Mouse (Mus musculus) thymus, adult 2 months (tissue): ENCODE results near the gene Slco2a1.

ENCODE experiments used
- CTCF ChIP-seq: fragments of 200-500 bp; IDR thresholded peaks from 2 replicates; pipeline ENCODE4 v1.5.1; 2012; ENCODE audit warnings: mild to moderate bottlenecking, control low read depth, low read length, moderate library complexity, borderline replicate concordance; ENCODE audit not compliant: control insufficient read depth, poor library complexity, insufficient read depth; ENCODE audit errors: extremely low read depth
- POLR2A ChIP-seq: fragments of 200-500 bp; IDR thresholded peaks from 2 replicates; pipeline ENCODE4 v1.6.1; 2012; ENCODE audit warnings: mild to moderate bottlenecking, low read length, control low read depth, moderate library complexity; ENCODE audit not compliant: control insufficient read depth, poor library complexity, insufficient read depth; ENCODE audit errors: extremely low read depth

DNA sequence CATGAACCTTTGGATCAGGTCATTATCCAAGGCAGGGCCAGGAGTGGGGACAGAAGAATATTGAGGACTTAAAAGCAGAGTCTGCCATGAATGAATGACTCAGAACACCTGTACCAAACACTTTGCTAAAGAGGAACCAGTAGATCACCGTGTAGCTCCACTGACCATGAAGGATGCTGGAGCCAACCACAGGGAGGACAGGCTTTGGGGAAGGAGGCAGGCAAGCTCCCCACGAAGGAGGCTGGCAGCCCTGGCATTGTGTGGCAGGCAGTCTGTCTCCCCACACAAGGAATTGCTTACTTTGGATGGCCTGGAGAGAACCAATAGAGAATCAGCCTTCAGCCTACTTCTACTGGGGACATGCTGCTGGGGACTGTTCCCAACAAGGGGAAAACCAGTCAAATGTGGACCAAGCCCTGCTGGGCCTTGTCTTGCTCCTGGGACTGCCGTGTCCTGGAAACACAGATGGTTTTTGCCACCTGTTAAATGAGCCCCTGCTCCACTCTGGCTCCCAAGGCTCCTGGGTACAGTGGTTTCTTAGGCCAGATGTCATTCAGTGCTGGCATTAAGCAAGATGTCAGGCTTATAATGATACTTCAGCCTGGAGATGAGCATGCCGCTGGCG, 130.3 kb downstream of the Slco2a1 start:
- TF ChIP-seq CTCF, result no peak
- TF ChIP-seq POLR2A, result no peak
